Mouse (Mus musculus) midbrain, postnatal 0 days (tissue): ENCODE results near the gene Hspa1l. TPM values are rescaled to one million over a fixed set of nuclear protein-coding genes. Genes with fewer than 3 reads are reported as not detected.
A peak's percentile ranks its signal among the peaks of the same experiment; 100 is the strongest.

ENCODE experiments used
- ATAC-seq: fragments of 200-750 bp; cut with Nextera tagmentation; 2 replicates; pipeline ENCODE4 v1.8.0; 2017; ENCODE audit warnings: moderate number of reproducible peaks, mild to moderate bottlenecking, moderate TSS enrichment, moderate library complexity; ENCODE audit not compliant: low FRiP score
- DNase-seq: peaks from one replicate; pipeline ENCODE4 v3.0.0-alpha.2; 2015; ENCODE audit warnings: low spot score
- H3K27ac ChIP-seq: fragments of 300-500 bp; sonication (generic); 2 replicates; pipeline ENCODE4 v1.5.1; 2014; ENCODE audit warnings: low read depth, mild to moderate bottlenecking, low read length, mixed read lengths
- H3K27me3 ChIP-seq: fragments of 300-500 bp; sonication (generic); 2 replicates; pipeline ENCODE4 v1.6.1; 2014; ENCODE audit warnings: low read length, control low read depth, mixed read lengths; ENCODE audit not compliant: insufficient read depth
- H3K36me3 ChIP-seq: fragments of 300-500 bp; sonication (generic); 2 replicates; pipeline ENCODE4 v1.6.1; 2014; ENCODE audit warnings: low read length, control low read depth, mixed read lengths; ENCODE audit not compliant: insufficient read depth
- H3K4me1 ChIP-seq: fragments of 300-500 bp; sonication (generic); 2 replicates; pipeline ENCODE4 v1.6.1; 2014; ENCODE audit warnings: mild to moderate bottlenecking, control low read depth, antibody characterized with exemption, low read length, mixed read lengths; ENCODE audit not compliant: insufficient read depth
- H3K4me2 ChIP-seq: fragments of 300-500 bp; sonication (generic); 2 replicates; pipeline ENCODE4 v1.6.1; 2014; ENCODE audit warnings: low read depth, mild to moderate bottlenecking, low read length, mixed read lengths; ENCODE audit not compliant: poor library complexity, severe bottlenecking
- H3K4me3 ChIP-seq: fragments of 300-500 bp; sonication (generic); 2 replicates; pipeline ENCODE4 v1.5.1; 2014; ENCODE audit warnings: low read depth, mild to moderate bottlenecking, low read length, moderate library complexity
- H3K9ac ChIP-seq: fragments of 300-500 bp; sonication (generic); replicated peaks from 2 replicates; pipeline ENCODE4 v1.6.1; 2014; ENCODE audit warnings: mild to moderate bottlenecking, low read length, moderate library complexity, mixed read lengths; ENCODE audit not compliant: poor library complexity, severe bottlenecking
- H3K9me3 ChIP-seq: fragments of 300-500 bp; sonication (generic); 2 replicates; pipeline ENCODE4 v1.6.1; 2016; ENCODE audit warnings: low read length, control low read depth
- CTCF ChIP-seq: IDR thresholded peaks from 2 replicates; pipeline ENCODE4 v1.5.1; 2016; ENCODE audit warnings: antibody characterized with exemption, mild to moderate bottlenecking
- WGBS: fragments of 180-500 bp; shearing (Covaris S2); extraction: QIAGEN DNeasy Blood & Tissue Kit; methylation state at CpG from one replicate; pipeline ENCODE4 v1.1.7; 2014; 5-methylcytosine and 5-hydroxymethylcytosine counted together
- polyA plus RNA-seq: library from polyadenylated mRNA; unstranded; fragments of >200 nt; fragmentation: Nextera tagmentation; extraction: Ambion mirVana; gene quantifications from 2 replicates; pipeline ENCODE4 v1.2.1, GENCODE M21; 2015
- total RNA-seq: library from RNA; depleted of rRNA; stranded (reverse); fragments of >200 nt; gene quantifications from 2 replicates; pipeline ENCODE4 v1.2.3, GENCODE M21; 2014

Hspa1l gene
- total and polyA plus RNA-seq, 2 experiments from 2014 or later, result 0.73 to 1.4 TPM

DNA sequence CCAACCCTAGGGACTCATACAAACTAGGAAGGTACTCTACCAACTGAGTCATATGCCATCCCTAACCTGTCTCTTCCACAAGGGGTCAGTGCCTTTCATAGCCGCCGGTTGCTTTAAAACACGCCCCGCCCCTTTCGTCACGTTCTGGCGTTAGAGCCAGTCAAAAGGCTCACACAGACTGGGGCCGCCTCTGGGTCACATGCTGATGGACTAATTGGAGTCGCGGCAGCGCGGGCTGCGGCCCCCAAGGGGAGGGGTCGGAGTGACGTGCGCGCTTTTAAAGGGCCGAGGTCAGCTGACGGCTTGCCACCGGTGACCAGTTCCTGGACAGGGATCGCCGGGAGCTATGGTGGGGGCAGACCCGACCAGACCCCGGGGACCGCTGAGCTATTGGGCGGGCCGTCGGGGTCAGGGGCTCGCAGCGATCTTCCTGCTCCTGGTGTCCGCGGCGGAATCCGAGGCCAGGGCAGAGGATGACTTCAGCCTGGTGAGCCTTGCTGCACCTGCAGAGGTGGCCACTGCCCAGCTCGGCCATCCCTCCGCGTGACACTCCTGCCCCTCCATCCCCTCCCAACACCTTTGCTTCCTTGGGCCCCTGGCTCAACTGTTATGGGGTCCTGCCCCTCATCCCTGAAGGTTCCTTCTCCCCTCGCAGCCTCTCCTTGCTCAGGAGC is 41.3 kb upstream of the Hspa1l start, which contains the start of gene Neu1:
TSS of gene Neu1 (plus strand) at position 193 of the 674 bp plus-strand sequence.
- Histone ChIP-seq H3K4me1 (0 out of 2 replicates have a peak, but pooled peaks cover 3% of the 10 kb centered on the region), H3K4me3 (peak within 1 kb of the TSS; percentile 66), H3K9me3 (no peaks in the 10 kb centered on the region), H3K36me3 (peaks cover 16% of the 10 kb centered on the region), H3K27ac (peak within 1 kb of the TSS; percentile 69), H3K27me3 (no peaks in the 10 kb centered on the region), H3K4me2 (peak within 1 kb of the TSS; percentile 94), H3K9ac (peak within 1 kb of the TSS; percentile 81)
- WGBS, result under 1% methylated on average over 35 of the region's 38 CpGs
- ATAC-seq (peak; percentile 98), DNase-seq (peak; percentile 99)
- TF ChIP-seq CTCF, result peak; percentile 90

- Histone ChIP-seq H3K9me3 (no peaks in the 10 kb centered on the region), H3K36me3 (peaks cover 16% of the 10 kb centered on the region), H3K4me1 (0 out of 2 replicates have a peak, but pooled peaks cover 3% of the 10 kb centered on the region), H3K4me3 (peak overlapping the region; percentile 66), H3K9ac (peak overlapping the region; percentile 81), H3K27me3 (no peaks in the 10 kb centered on the region), H3K4me2 (peak overlapping the region; percentile 94), H3K27ac (peak overlapping the region; percentile 69)
- 10% methylated on average over 14 of the region's 14 CpGs for WGBS
- DNase-seq, result peak; percentile 50
- TF ChIP-seq CTCF, result no peak
- ATAC-seq, result peak; percentile 28
Measured at GRCm38 (mm10) chr17:34931735-34932098, 40.8 kb upstream of the Hspa1l start.

DNA sequence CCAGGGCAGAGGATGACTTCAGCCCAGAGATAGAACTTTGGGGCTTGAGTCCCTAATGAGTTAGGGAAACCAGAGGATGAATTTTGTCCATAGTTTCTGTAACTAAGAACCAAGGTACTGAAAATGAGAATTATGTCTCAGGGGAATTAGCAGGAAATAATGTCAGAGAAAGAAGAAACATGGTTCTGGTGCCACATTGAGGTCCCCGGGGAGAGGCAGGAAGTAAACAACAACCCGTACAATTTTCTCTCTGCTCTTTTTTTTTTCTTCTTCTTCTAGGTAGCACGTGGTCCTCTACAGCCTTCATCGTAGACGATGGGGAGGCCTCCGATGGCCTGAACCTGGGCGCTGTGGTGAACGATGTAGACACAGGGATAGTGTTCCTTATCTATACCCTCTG is 40.2 kb upstream of the Hspa1l start:
- TF ChIP-seq CTCF, result no peak
- Histone ChIP-seq H3K27ac (no peak overlapping the region), H3K36me3 (peaks cover 16% of the 10 kb centered on the region), H3K27me3 (no peaks in the 10 kb centered on the region), H3K9me3 (no peaks in the 10 kb centered on the region), H3K9ac (peak overlapping the region; percentile 81), H3K4me3 (peak overlapping the region; percentile 66), H3K4me2 (peak overlapping the region; percentile 94), H3K4me1 (0 out of 2 replicates have a peak, but pooled peaks cover 3% of the 10 kb centered on the region)
- WGBS, result 89% methylated on average over 8 of the region's 8 CpGs
- ATAC-seq (no peak), DNase-seq (no peak)

DNA sequence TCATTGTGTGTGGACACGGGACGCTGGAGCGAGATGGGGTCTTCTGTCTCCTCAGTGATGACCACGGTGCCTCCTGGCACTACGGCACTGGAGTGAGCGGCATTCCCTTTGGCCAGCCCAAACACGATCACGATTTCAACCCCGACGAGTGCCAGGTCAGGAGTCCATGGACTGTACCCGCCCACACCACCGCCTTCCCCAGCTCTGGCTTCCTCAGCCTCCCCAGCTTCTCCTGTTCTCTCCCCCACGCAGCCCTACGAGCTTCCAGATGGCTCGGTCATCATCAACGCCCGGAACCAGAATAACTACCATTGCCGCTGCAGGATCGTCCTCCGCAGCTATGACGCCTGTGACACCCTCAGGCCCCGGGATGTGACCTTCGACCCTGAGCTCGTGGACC is 38.5 kb upstream of the Hspa1l start:
- ATAC-seq (no peak), DNase-seq (no peak)
- no peak for TF ChIP-seq CTCF
- 68% methylated on average over 24 of the region's 24 CpGs for WGBS
- Histone ChIP-seq H3K9ac (no peak overlapping the region), H3K4me2 (no peak overlapping the region), H3K4me1 (0 out of 2 replicates have a peak, but pooled peaks cover 3% of the 10 kb centered on the region), H3K4me3 (no peak overlapping the region), H3K9me3 (no peaks in the 10 kb centered on the region), H3K36me3 (peaks cover 20% of the 10 kb centered on the region), H3K27me3 (no peaks in the 10 kb centered on the region), H3K27ac (no peak overlapping the region)

- WGBS, result 57% methylated on average over 8 of the region's 8 CpGs
- Histone ChIP-seq H3K27me3 (no peaks in the 10 kb centered on the region), H3K36me3 (peaks cover 20% of the 10 kb centered on the region), H3K4me3 (no peak overlapping the region), H3K4me1 (0 out of 2 replicates have a peak, but pooled peaks cover 3% of the 10 kb centered on the region), H3K9ac (no peak overlapping the region), H3K27ac (no peak overlapping the region), H3K9me3 (no peaks in the 10 kb centered on the region), H3K4me2 (no peak overlapping the region)
- no peak for DNase-seq
- no peak for ATAC-seq
- no peak for TF ChIP-seq CTCF
Measured at GRCm38 (mm10) chr17:34934830-34935229, 37.7 kb upstream of the Hspa1l start.

DNA sequence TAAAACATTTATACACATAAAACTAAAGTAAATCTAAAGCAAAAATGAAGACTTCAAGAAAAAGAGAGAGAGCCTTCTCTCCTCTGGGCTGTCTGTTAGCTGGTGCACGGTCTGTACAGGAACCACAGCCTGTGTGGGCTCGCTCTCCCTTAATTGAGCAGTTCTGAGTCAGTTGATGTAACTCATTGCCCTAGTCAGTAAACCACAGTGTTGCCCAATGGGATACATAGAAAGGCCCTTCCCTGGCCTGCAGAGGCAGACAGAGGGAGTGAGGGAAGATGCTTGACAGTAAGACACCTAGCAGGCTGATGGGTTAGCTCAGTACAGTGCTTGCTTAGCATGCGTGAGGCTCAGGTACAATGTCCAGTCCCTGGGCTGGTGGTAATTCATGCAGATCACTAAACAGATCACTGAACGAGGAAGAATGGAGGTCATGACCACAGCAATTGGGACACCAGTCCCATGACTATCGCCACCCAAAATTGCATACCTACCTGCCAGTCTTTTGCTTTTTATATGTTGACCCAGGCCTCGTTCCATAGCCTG is 34.5 kb upstream of the Hspa1l start:
- TF ChIP-seq CTCF, result no peak
- H3K4me2 ChIP-seq, result no peak overlapping the region
- DNase-seq (no peak), ATAC-seq (no peak)
- H3K9ac ChIP-seq, result no peak overlapping the region
- H3K9me3 ChIP-seq, result no peaks in the 10 kb centered on the region
- no peaks in the 10 kb centered on the region for H3K27me3 ChIP-seq
- WGBS, result 87% methylated on average over 6 of the region's 6 CpGs
- no peaks in the 10 kb centered on the region for H3K4me1 ChIP-seq
- no peak overlapping the region for H3K4me3 ChIP-seq
- no peak overlapping the region for H3K27ac ChIP-seq
- H3K36me3 ChIP-seq, result peaks cover 20% of the 10 kb centered on the region
